Mouse (Mus musculus) embryonic facial prominence, embryonic 14.5 days (tissue): Measurements from ENCODE around the gene C730034F03Rik. TPM values are rescaled to one million over a fixed set of nuclear protein-coding genes. Genes with fewer than 3 reads are reported as not detected.

Experiments used
- ATAC-seq: fragments of 200-750 bp; cut with Nextera tagmentation; 2 replicates; pipeline ENCODE4 v1.8.0; 2017; ENCODE audit warnings: low read depth, moderate number of reproducible peaks, moderate TSS enrichment
- DNase-seq: peaks from one replicate; pipeline ENCODE4 v3.0.0-alpha.2; 2015; ENCODE audit warnings: low spot score
- H3K27ac ChIP-seq: fragments of 300-500 bp; sonication (generic); replicated peaks from 2 replicates; pipeline ENCODE4 v1.5.1; 2014; ENCODE audit warnings: low read depth, mild to moderate bottlenecking, low read length, moderate library complexity
- H3K27me3 ChIP-seq: fragments of 300-500 bp; sonication (generic); replicated peaks from 2 replicates; pipeline ENCODE4 v1.6.1; 2014; ENCODE audit warnings: low read length; ENCODE audit not compliant: control insufficient read depth, insufficient read depth
- H3K36me3 ChIP-seq: fragments of 300-500 bp; sonication (generic); 2 replicates; pipeline ENCODE4 v1.6.1; 2014; ENCODE audit warnings: low read length, mixed read lengths; ENCODE audit not compliant: control insufficient read depth, insufficient read depth
- H3K4me1 ChIP-seq: fragments of 300-500 bp; sonication (generic); 2 replicates; pipeline ENCODE4 v1.6.1; 2014; ENCODE audit warnings: antibody characterized with exemption, low read length; ENCODE audit not compliant: control insufficient read depth, insufficient read depth
- H3K4me2 ChIP-seq: fragments of 300-500 bp; sonication (generic); 2 replicates; pipeline ENCODE4 v1.6.1; 2014; ENCODE audit warnings: low read depth, mild to moderate bottlenecking, low read length, moderate library complexity, mixed read lengths
- H3K4me3 ChIP-seq: fragments of 300-500 bp; sonication (generic); 2 replicates; pipeline ENCODE4 v1.5.1; 2014; ENCODE audit warnings: low read depth, mild to moderate bottlenecking, low read length
- H3K9ac ChIP-seq: fragments of 300-500 bp; sonication (generic); 2 replicates; pipeline ENCODE4 v1.6.1; 2014; ENCODE audit warnings: low read depth, mild to moderate bottlenecking, low read length, moderate library complexity, mixed read lengths
- H3K9me3 ChIP-seq: fragments of 300-500 bp; sonication (generic); 2 replicates; pipeline ENCODE4 v1.6.1; 2016; ENCODE audit warnings: low read length; ENCODE audit not compliant: control insufficient read depth
- WGBS: fragments of 180-500 bp; shearing (Covaris S2); extraction: QIAGEN DNeasy Blood & Tissue Kit; methylation state at CpG from one replicate; pipeline ENCODE4 v1.1.7; 2014; 5-methylcytosine and 5-hydroxymethylcytosine counted together
- polyA plus RNA-seq: library from polyadenylated mRNA; unstranded; fragments of >200 nt; fragmentation: Nextera tagmentation; extraction: Ambion mirVana; gene quantifications from 2 replicates; pipeline ENCODE4 v1.2.1, GENCODE M21; 2014

The C730034F03Rik gene
- polyA plus RNA-seq, 1 experiment from 2014 or later, result 1.1 TPM

DNA sequence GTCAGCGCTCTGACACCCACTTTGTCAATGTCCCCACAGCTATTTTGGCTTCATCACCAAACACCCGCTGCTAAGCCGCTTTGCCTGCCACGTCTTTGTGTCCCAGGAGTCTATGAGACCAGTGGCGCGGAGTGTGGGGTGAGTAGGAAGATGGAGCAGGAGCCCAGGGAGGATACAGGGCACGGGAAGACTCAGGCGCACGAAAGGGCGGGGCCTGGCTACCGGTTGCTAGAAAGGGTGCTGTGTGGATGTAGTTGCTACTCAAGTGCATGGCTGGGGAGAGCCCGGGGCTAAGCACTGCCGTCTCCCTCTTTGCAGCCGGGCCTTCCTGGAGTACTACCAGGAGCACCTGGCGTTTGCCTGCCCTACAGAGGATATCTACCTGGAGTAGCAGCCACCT, 31.9 kb downstream of the C730034F03Rik start:
- WGBS, result 75% methylated on average over 14 of the region's 15 CpGs
- Histone ChIP-seq H3K4me2 (no peak overlapping the region), H3K36me3 (no peaks in the 10 kb centered on the region), H3K4me3 (no peak overlapping the region), H3K4me1 (no peaks in the 10 kb centered on the region), H3K27ac (no peak overlapping the region), H3K9me3 (no peaks in the 10 kb centered on the region), H3K27me3 (no peaks in the 10 kb centered on the region), H3K9ac (no peak overlapping the region)
- no peak for DNase-seq
- no peak for ATAC-seq

DNA sequence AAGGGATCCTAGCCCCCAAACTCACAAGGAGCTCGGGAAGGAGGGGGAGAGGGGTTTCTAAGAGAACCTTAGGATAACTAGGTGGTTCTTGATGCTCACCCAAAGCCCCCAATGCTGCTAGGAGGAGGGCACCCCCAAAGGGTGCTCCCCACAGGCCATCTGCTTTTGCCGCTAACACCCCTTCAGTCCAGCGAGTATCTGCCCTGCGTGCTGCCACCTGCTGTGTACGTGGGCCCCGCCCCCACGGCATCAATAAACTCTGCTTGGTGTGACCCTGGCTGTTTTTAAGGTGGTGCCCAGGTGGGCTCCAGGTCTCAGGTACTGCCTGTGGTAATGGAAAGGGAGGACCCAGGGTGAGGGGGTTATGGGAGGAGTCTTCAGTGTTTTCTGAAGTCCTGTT, 32.8 kb downstream of the C730034F03Rik start:
- Histone ChIP-seq H3K4me1 (no peaks in the 10 kb centered on the region), H3K4me2 (no peak overlapping the region), H3K9ac (no peak overlapping the region), H3K27me3 (no peaks in the 10 kb centered on the region), H3K9me3 (no peaks in the 10 kb centered on the region), H3K4me3 (no peak overlapping the region), H3K36me3 (no peaks in the 10 kb centered on the region), H3K27ac (no peak overlapping the region)
- WGBS, result 81% methylated on average over 7 of the region's 7 CpGs
- ATAC-seq (no peak), DNase-seq (no peak)

DNA sequence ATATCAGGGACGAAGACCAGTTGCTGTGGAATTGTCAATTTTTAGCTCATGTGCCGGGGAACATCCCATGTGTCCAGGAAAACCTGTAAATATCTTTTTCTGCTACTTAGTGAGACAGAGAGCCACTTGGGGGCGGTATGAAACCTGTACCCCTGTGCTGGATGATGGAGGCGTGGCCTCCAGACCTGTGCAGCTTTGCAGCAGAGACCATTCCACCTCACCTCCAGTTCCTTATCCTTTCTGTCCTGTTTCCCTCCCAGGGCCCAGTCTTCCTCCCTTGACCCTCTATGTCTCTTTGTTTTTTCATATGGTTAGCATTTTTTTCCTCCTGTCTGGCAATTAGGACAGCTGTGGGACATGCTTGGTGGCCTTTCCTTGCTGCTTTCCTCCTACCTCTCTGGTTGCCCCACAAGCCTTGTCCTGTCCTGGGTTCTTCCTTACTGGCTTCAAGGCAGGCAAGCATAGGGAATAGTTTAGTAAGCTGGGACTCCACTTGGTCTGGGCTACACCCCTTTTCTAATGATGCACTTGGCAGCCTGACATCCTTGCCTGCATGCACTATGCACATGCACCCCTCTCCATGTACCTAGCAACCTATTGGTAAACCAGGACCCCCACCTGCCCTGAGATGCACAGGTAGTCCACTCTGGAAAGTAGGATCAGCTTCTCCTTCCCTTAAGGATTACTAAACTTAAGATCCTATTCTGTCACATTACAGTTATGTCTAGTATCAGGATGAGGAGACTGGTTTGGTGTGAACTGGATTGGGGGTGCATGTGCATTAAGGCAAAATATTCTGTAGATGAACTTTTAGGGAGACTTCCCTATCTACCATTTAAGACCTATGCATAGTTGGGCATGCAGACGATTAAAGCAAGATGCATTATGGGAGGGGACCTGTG, 34.2 kb downstream of the C730034F03Rik start:
- no peaks in the 10 kb centered on the region for H3K9me3 ChIP-seq
- no peak for ATAC-seq
- H3K36me3 ChIP-seq, result no peaks in the 10 kb centered on the region
- H3K4me3 ChIP-seq, result no peak overlapping the region
- H3K9ac ChIP-seq, result no peak overlapping the region
- WGBS, result 51% methylated on average over 5 of the region's 5 CpGs
- H3K4me2 ChIP-seq, result no peak overlapping the region
- H3K4me1 ChIP-seq, result no peaks in the 10 kb centered on the region
- peak; percentile 29 for DNase-seq
- no peak overlapping the region for H3K27ac ChIP-seq
- H3K27me3 ChIP-seq, result no peaks in the 10 kb centered on the region

- no peaks in the 10 kb centered on the region for H3K27me3 ChIP-seq
- no peaks in the 10 kb centered on the region for H3K36me3 ChIP-seq
- ATAC-seq (peak; percentile 77), DNase-seq (peak; percentile 54)
- no peaks in the 10 kb centered on the region for H3K9me3 ChIP-seq
- H3K27ac ChIP-seq, result no peak overlapping the region
- H3K4me1 ChIP-seq, result no peaks in the 10 kb centered on the region
- H3K4me3 ChIP-seq, result no peak overlapping the region
- no peak overlapping the region for H3K4me2 ChIP-seq
- 5% methylated on average over 1 of the region's 1 CpGs for WGBS
- H3K9ac ChIP-seq, result no peak overlapping the region
Observed at GRCm38 (mm10) chr15:89465052-89465451, 35.7 kb downstream of the C730034F03Rik start.

GRCm38 (mm10) chr15:89468577-89468976, 39.2 kb downstream of the C730034F03Rik start:
- Histone ChIP-seq H3K4me1 (no peaks in the 10 kb centered on the region), H3K4me3 (no peak overlapping the region), H3K27me3 (no peaks in the 10 kb centered on the region), H3K9ac (no peak overlapping the region), H3K27ac (no peak overlapping the region), H3K36me3 (no peaks in the 10 kb centered on the region), H3K4me2 (no peak overlapping the region), H3K9me3 (no peaks in the 10 kb centered on the region)
- DNase-seq (no peak), ATAC-seq (no peak)
- WGBS, result 23% methylated on average over 2 of the region's 2 CpGs

DNA sequence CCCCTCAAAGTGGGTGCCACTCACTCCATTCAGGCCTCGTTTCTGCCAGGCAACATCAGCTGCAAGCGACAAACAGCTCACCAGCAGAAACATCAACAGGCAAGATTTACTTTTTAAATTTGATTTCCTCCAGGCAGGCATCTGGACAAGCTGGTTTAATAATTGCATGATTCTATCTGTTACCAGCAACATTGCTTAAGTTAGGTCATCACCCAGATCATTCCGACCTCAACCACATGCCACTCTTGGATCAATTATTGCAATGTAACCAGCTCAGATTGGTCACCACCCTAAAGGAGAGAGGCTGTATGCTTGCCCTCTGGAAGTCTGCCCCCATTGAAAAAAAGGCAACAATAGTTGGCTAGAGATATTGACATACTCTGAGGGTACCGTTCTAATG, 42.1 kb downstream of the C730034F03Rik start:
- no peak for ATAC-seq
- WGBS, result 83% methylated on average over 4 of the region's 4 CpGs
- DNase-seq, result no peak
- H3K9ac ChIP-seq, result no peak overlapping the region
- H3K9me3 ChIP-seq, result no peaks in the 10 kb centered on the region
- no peaks in the 10 kb centered on the region for H3K27me3 ChIP-seq
- H3K36me3 ChIP-seq, result no peaks in the 10 kb centered on the region
- H3K4me1 ChIP-seq, result peaks cover 10% of the 10 kb centered on the region
- H3K27ac ChIP-seq, result no peak overlapping the region
- no peak overlapping the region for H3K4me3 ChIP-seq
- no peak overlapping the region for H3K4me2 ChIP-seq

DNA sequence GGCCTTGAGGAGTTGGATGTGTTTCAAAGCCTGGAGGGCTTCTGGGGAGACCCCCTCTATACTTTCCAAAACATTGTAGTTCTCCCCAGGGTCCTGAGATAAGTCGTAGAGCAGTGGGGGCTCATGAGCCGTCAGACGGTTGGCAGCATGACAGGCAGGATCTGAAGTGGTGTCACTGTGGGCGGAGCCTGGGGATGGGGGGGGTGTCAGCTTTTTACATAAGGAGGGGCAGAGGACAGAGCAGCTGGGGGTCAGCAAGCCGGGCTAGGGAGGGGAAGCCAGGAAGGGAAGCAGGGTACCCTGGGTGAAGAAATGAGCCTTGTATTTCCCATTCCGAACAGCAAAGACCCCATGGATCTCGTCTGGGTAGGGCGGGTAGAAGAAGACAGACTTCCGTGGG, 44.0 kb downstream of the C730034F03Rik start:
- Histone ChIP-seq H3K27me3 (no peaks in the 10 kb centered on the region), H3K4me3 (no peak overlapping the region), H3K4me2 (no peak overlapping the region), H3K36me3 (no peaks in the 10 kb centered on the region), H3K9me3 (no peaks in the 10 kb centered on the region), H3K4me1 (peaks cover 12% of the 10 kb centered on the region), H3K9ac (no peak overlapping the region), H3K27ac (no peak overlapping the region)
- ATAC-seq (no peak), DNase-seq (no peak)
- 76% methylated on average over 9 of the region's 9 CpGs for WGBS

DNA sequence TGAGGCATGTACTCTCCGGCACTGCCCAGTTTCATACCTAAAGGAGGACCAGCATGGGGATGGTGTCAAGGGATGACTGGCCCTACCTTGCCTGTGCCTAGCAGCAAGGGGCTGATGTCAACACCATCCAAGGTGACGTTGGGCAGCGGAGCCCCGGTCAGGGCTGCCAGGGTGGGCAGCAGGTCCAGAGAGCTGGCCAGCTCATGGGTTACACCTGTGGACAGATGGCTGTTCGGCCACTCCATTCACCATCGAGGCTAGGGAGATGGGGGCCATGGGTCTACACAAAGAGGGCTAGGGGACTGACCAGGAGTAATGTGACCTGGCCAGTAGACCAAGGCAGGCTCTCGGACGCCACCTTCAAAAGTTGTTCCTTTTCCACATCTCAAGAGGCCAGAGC, 44.5 kb downstream of the C730034F03Rik start:
- Histone ChIP-seq H3K9me3 (no peaks in the 10 kb centered on the region), H3K4me3 (no peak overlapping the region), H3K27me3 (no peaks in the 10 kb centered on the region), H3K4me1 (peaks cover 12% of the 10 kb centered on the region), H3K4me2 (no peak overlapping the region), H3K36me3 (no peaks in the 10 kb centered on the region), H3K9ac (no peak overlapping the region), H3K27ac (no peak overlapping the region)
- WGBS, result 99% methylated on average over 8 of the region's 8 CpGs
- ATAC-seq, result no peak
- DNase-seq, result no peak
